ENCODE assay signal across 9 mouse cellular contexts in genomic region chr2:160884830-160885229, GRCm38 (mm10). TPM values are rescaled to one million over a fixed set of nuclear protein-coding genes. Genes with fewer than 3 reads are reported as not detected.
DNase-seq lines count a peak whose midpoint lies in the region; ATAC-seq lines count a peak whose summit lies in the region.
"Had no signal": no experiment of that assay in that cellular context is flagged by ENCODE, and none has a peak within 500 bp of the region (broad histone marks: within the 10 kb centered on the region; RNA-seq: fewer than 3 reads in every experiment).

No protein-coding gene starts in this region.

- no peak for ATAC-seq in hindbrain, embryonic 11.5 days (ENCODE audit: low FRiP score)
- no peak for ATAC-seq in hindbrain, embryonic 12.5 days (ENCODE audit: low FRiP score)

- H3K4me3 ChIP-seq in hindbrain, embryonic 11.5 days (ENCODE audit: low read depth, low read length): no peak overlapping the region
- no peak overlapping the region for H3K4me3 ChIP-seq in hindbrain, embryonic 12.5 days
- no peak overlapping the region for H3K4me3 ChIP-seq in limb, embryonic 10.5 days
- H3K4me3 ChIP-seq: heart, embryonic 13.5 days had no signal

- no peak overlapping the region for H3K9ac ChIP-seq in hindbrain, embryonic 11.5 days (ENCODE audit: low read depth, low read length)
- no peak overlapping the region for H3K9ac ChIP-seq in hindbrain, embryonic 12.5 days
- H3K9ac ChIP-seq: heart, embryonic 13.5 days had no signal

- peak; percentile 77 for DNase-seq in hindbrain, embryonic 11.5 days (ENCODE audit: low spot score)
- peak; percentile 83 for DNase-seq in 3T3-L1 (ENCODE audit: low read depth, low spot score)
- DNase-seq in CD8-positive naive resting alpha-beta T cell, adult 2 months (ENCODE audit: low read depth in 2 of 2, low spot score in 2 of 2): peak; percentile 40 to 55
- DNase-seq in c-Kit-positive CD71-positive TER-119-positive erythroid progenitor cells, embryonic 14.5 days (ENCODE audit: low spot score): peak; percentile 29
- DNase-seq in limb, embryonic 10.5 days (ENCODE audit: low spot score): peak; percentile 75
- DNase-seq in testis, postnatal 10 days (ENCODE audit: low spot score): peak; percentile 70
- DNase-seq in frontal cortex, postnatal 25 days (ENCODE audit: low spot score in 2 of 2): no peak

- H3K36me3 ChIP-seq in hindbrain, embryonic 11.5 days (ENCODE audit: control insufficient read depth, insufficient read depth, low read length): no peaks in the 10 kb centered on the region
- H3K36me3 ChIP-seq in hindbrain, embryonic 12.5 days: no peaks in the 10 kb centered on the region
- no peaks in the 10 kb centered on the region for H3K36me3 ChIP-seq in limb, embryonic 10.5 days
- H3K36me3 ChIP-seq: heart, embryonic 13.5 days had no signal

- H3K9me3 ChIP-seq in hindbrain, embryonic 11.5 days (ENCODE audit: control insufficient read depth, low read length): no peaks in the 10 kb centered on the region
- H3K9me3 ChIP-seq in hindbrain, embryonic 12.5 days (replicated peaks): no peaks in the 10 kb centered on the region
- no peaks in the 10 kb centered on the region for H3K9me3 ChIP-seq in limb, embryonic 10.5 days (replicated peaks)
- H3K9me3 ChIP-seq: heart, embryonic 13.5 days had no signal

- H3K27ac ChIP-seq in hindbrain, embryonic 11.5 days (ENCODE audit: low read depth, low read length): no peak overlapping the region
- H3K27ac ChIP-seq in hindbrain, embryonic 12.5 days: no peak overlapping the region
- no peak overlapping the region for H3K27ac ChIP-seq in limb, embryonic 10.5 days
- H3K27ac ChIP-seq: heart, embryonic 13.5 days had no signal

- H3K27me3 ChIP-seq in hindbrain, embryonic 11.5 days (ENCODE audit: control insufficient read depth, insufficient read depth, low read length): peaks cover 5% of the 10 kb centered on the region; the same call in 1 of the 2 replicates
- H3K27me3 ChIP-seq in hindbrain, embryonic 12.5 days: peaks cover 16% of the 10 kb centered on the region
- H3K27me3 ChIP-seq in limb, embryonic 10.5 days (ENCODE audit: low read depth, poor library complexity, severe bottlenecking): peaks cover 23% of the 10 kb centered on the region

- 27% methylated on average over 1 of the region's 2 CpGs for WGBS in hindbrain, embryonic 11.5 days
- 8% methylated on average over 2 of the region's 2 CpGs for WGBS in hindbrain, embryonic 12.5 days
- WGBS in limb, embryonic 10.5 days: 16% methylated on average over 2 of the region's 2 CpGs

- H3K4me1 ChIP-seq in hindbrain, embryonic 11.5 days (replicated peaks; ENCODE audit: control insufficient read depth, insufficient read depth, low read length): peaks cover 4% of the 10 kb centered on the region; the same call in 1 of the 2 replicates
- peaks cover 12% of the 10 kb centered on the region for H3K4me1 ChIP-seq in hindbrain, embryonic 12.5 days
- H3K4me1 ChIP-seq in limb, embryonic 10.5 days: peaks cover 18% of the 10 kb centered on the region

- H3K4me2 ChIP-seq in hindbrain, embryonic 11.5 days (replicated peaks; ENCODE audit: low read depth, low read length): no peak overlapping the region
- no peak overlapping the region for H3K4me2 ChIP-seq in hindbrain, embryonic 12.5 days (replicated peaks)
- H3K4me2 ChIP-seq: heart, embryonic 13.5 days had no signal

RNA-seq across cellular contexts. Expression of gene Lpin3, which starts 4.4 kb away (rescaled TPM):
- 0.22 and 0.24 TPM in 2 replicates for polyA plus RNA-seq in hindbrain, embryonic 11.5 days (2014; fragmentation: Nextera tagmentation; extraction: Ambion mirVana)
- polyA plus RNA-seq in hindbrain, embryonic 12.5 days (2016; fragmentation: Nextera tagmentation; extraction: Ambion mirVana): 0.63 and 1.4 TPM in 2 replicates
- polyA plus RNA-seq in limb, embryonic 10.5 days (2016; fragmentation: Nextera tagmentation; extraction: Ambion mirVana): 0.90 and 1.6 TPM in 2 replicates

RNA-seq across cellular contexts. Expression of gene Zhx3, which starts 12.0 kb away (rescaled TPM):
- polyA plus RNA-seq in hindbrain, embryonic 11.5 days (2014; fragmentation: Nextera tagmentation; extraction: Ambion mirVana): 9.1 and 11.0 TPM in 2 replicates
- polyA plus RNA-seq in hindbrain, embryonic 12.5 days (2016; fragmentation: Nextera tagmentation; extraction: Ambion mirVana): 16.0 and 18.0 TPM in 2 replicates
- 5.2 and 7.6 TPM in 2 replicates for polyA plus RNA-seq in limb, embryonic 10.5 days (2016; fragmentation: Nextera tagmentation; extraction: Ambion mirVana)

RNA-seq across cellular contexts. Expression of gene Emilin3, which starts 27.3 kb away (rescaled TPM):
- 0.66 and 1.9 TPM in 2 replicates for polyA plus RNA-seq in hindbrain, embryonic 11.5 days (2014; fragmentation: Nextera tagmentation; extraction: Ambion mirVana)
- 5.1 and 7.5 TPM in 2 replicates for polyA plus RNA-seq in hindbrain, embryonic 12.5 days (2016; fragmentation: Nextera tagmentation; extraction: Ambion mirVana)
- polyA plus RNA-seq in limb, embryonic 10.5 days (2016; fragmentation: Nextera tagmentation; extraction: Ambion mirVana): 2.6 and 4.9 TPM in 2 replicates

Comparison
In these comparisons a context has a peak if more than half of its experiments do, and no peak if none do; other contexts are left out.
1. DNase-seq: peak in hindbrain, embryonic 11.5 days (single experiment), 3T3-L1 (single experiment), CD8-positive naive resting alpha-beta T cell, adult 2 months (2 of 2), c-Kit-positive CD71-positive TER-119-positive erythroid progenitor cells, embryonic 14.5 days (single experiment), limb, embryonic 10.5 days (single experiment) and testis, postnatal 10 days (single experiment); none in frontal cortex, postnatal 25 days (0 of 2).